In the genomic region with DNA sequence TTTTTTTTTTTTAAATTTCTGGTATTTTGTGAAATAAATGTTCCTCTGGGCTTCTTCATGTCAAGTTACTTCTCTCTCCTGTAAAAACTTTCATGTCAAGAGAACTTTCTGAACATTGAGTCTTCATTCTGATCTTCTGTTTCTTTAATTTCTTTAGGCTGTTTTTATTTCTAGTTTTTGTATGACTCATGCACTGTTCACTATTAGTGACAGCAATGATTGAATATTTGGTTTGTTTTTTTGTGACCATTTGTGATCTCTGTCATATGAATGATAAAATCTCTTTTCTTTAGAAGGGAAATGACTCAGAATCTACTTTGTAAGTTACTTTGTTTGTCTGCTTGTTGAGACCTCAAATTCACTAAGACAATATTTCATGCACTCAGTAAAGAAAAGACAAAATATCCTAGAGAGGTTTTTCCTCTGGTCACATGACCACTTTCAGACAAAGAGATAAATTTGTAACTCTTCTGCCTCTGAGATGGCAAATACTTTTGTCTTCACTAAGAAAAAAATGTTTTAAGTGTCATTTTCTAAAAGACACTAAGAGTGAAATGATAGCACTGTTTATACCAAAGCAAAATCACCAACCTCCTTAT, we compare ENCODE assay signal across 26 mouse cellular contexts.
A peak's percentile ranks its signal among the peaks of the same experiment; 100 is the strongest.
DNase-seq lines count a peak whose midpoint lies in the region; ATAC-seq and TF ChIP-seq lines count a peak whose summit lies in the region.
"Had no signal": no experiment of that assay in that cellular context is flagged by ENCODE, and none has a peak within 500 bp of the region (broad histone marks: within the 10 kb centered on the region; RNA-seq: fewer than 3 reads in every experiment).

No protein-coding gene starts in this region.

- H3K79me2 ChIP-seq in MEL (ENCODE audit: control insufficient read depth, insufficient read depth, low read length, poor library complexity) = no peaks in the 10 kb centered on the region
- H3K79me2 ChIP-seq in myocyte (ENCODE audit: control insufficient read depth, insufficient read depth) = no peaks in the 10 kb centered on the region

- TF ChIP-seq POLR2A in MEL (IDR thresholded peaks at IDR 0.05; ENCODE audit: control insufficient read depth in 1 of 2, insufficient read depth in 1 of 2, low read depth in 1 of 2, low read length in 2 of 2, poor library complexity in 1 of 2) = no peak
- no peak for TF ChIP-seq POLR2A in myocyte (IDR thresholded peaks at IDR 0.05; ENCODE audit: insufficient read length, low read depth)

- H3K9ac ChIP-seq in MEL (ENCODE audit: control insufficient read depth, low read depth, low read length, poor library complexity, severe bottlenecking) = no peak overlapping the region
- no peak overlapping the region for H3K9ac ChIP-seq in kidney, embryonic 15.5 days
- H3K9ac ChIP-seq: embryonic facial prominence, embryonic 12.5 days; forebrain, embryonic 12.5 days had no signal

- H3K36me3 ChIP-seq in MEL (ENCODE audit: control insufficient read depth in 1 of 2, insufficient read depth in 2 of 2, low read length in 2 of 2) (no peaks in the 10 kb centered on the region), myocyte (ENCODE audit: control insufficient read depth, insufficient read depth) (no peaks in the 10 kb centered on the region)
- H3K36me3 ChIP-seq in limb, embryonic 10.5 days = no peaks in the 10 kb centered on the region
- H3K36me3 ChIP-seq in kidney, embryonic 15.5 days = no peaks in the 10 kb centered on the region
- H3K36me3 ChIP-seq: embryonic facial prominence, embryonic 10.5 days; embryonic facial prominence, embryonic 12.5 days; forebrain, embryonic 10.5 days; forebrain, embryonic 12.5 days; G1E had no signal

- DNase-seq in 416B (ENCODE audit: low read depth) (peak; percentile 72), MEL (ENCODE audit: low read depth, low spot score) (no peak), NIH3T3 (ENCODE audit: low read depth) (peak; percentile 51)
- DNase-seq in limb, embryonic 10.5 days (ENCODE audit: low spot score) = no peak
- DNase-seq in yolk sac, embryonic 10.5 days (ENCODE audit: low spot score) = no peak
- no peak for DNase-seq in cerebellum, adult 9-10 months
- DNase-seq: adrenal gland, adult 2 months; adrenal gland, postnatal 10 days; adrenal gland, postnatal 25 days; cerebellum, adult 11 months; cerebellum, adult 18-20 months; cerebellum, adult 8-10 months; cerebellum, postnatal 10 days; cerebellum, postnatal 25 days had no signal

- no peak for TF ChIP-seq EP300 in MEL (IDR thresholded peaks at IDR 0.05; ENCODE audit: low read depth in 1 of 2, low read length in 2 of 2)

- no peak for TF ChIP-seq CTCF in MEL (IDR thresholded peaks at IDR 0.05 in 2 of 3, conservative IDR thresholded peaks at IDR 0.05 in 1 of 3; ENCODE audit: control insufficient read depth in 1 of 3, insufficient read depth in 1 of 3, low read depth in 2 of 3, low read length in 3 of 3, poor library complexity in 1 of 3, severe bottlenecking in 1 of 3)

- H3K27ac ChIP-seq in MEL (ENCODE audit: control insufficient read depth, low read depth, low read length) = no peak overlapping the region
- H3K27ac ChIP-seq in limb, embryonic 10.5 days = no peak overlapping the region
- no peak overlapping the region for H3K27ac ChIP-seq in kidney, embryonic 15.5 days
- H3K27ac ChIP-seq: embryonic facial prominence, embryonic 10.5 days; embryonic facial prominence, embryonic 12.5 days; forebrain, embryonic 10.5 days; forebrain, embryonic 12.5 days had no signal

- H3ac ChIP-seq in myocyte (ENCODE audit: control insufficient read depth, insufficient read length) = no peak overlapping the region

- H3K4me2 ChIP-seq in myocyte (ENCODE audit: low read depth) = peak overlapping the region; percentile 40
- no peak overlapping the region for H3K4me2 ChIP-seq in kidney, embryonic 15.5 days
- H3K4me2 ChIP-seq: embryonic facial prominence, embryonic 12.5 days; forebrain, embryonic 12.5 days had no signal

- no peaks in the 10 kb centered on the region for H3K9me3 ChIP-seq in MEL (replicated peaks; ENCODE audit: insufficient read depth, low read length)
- no peaks in the 10 kb centered on the region for H3K9me3 ChIP-seq in limb, embryonic 10.5 days (replicated peaks)
- no peaks in the 10 kb centered on the region for H3K9me3 ChIP-seq in kidney, embryonic 15.5 days (replicated peaks)
- H3K9me3 ChIP-seq: embryonic facial prominence, embryonic 10.5 days; embryonic facial prominence, embryonic 12.5 days; forebrain, embryonic 10.5 days; forebrain, embryonic 12.5 days; G1E had no signal

- TF ChIP-seq RAD21 in MEL (IDR thresholded peaks at IDR 0.05; ENCODE audit: low read depth, low read length) = no peak

- H3K4me3 ChIP-seq in MEL (ENCODE audit: control insufficient read depth in 1 of 2, insufficient read depth in 1 of 2, low read depth in 2 of 2, low read length in 2 of 2) (no peak overlapping the region), myocyte (no peak overlapping the region)
- no peak overlapping the region for H3K4me3 ChIP-seq in limb, embryonic 10.5 days
- no peak overlapping the region for H3K4me3 ChIP-seq in kidney, embryonic 15.5 days (replicated peaks)
- H3K4me3 ChIP-seq: embryonic facial prominence, embryonic 10.5 days; embryonic facial prominence, embryonic 12.5 days; erythroblast, embryonic 14.5 days; forebrain, embryonic 10.5 days; forebrain, embryonic 12.5 days had no signal

- H3K4me1 ChIP-seq in MEL (ENCODE audit: control insufficient read depth in 1 of 2, insufficient read depth in 2 of 2, low read length in 2 of 2) = no peaks in the 10 kb centered on the region
- H3K4me1 ChIP-seq in limb, embryonic 10.5 days = no peaks in the 10 kb centered on the region
- no peaks in the 10 kb centered on the region for H3K4me1 ChIP-seq in kidney, embryonic 15.5 days
- H3K4me1 ChIP-seq: embryonic facial prominence, embryonic 10.5 days; embryonic facial prominence, embryonic 12.5 days; forebrain, embryonic 10.5 days; forebrain, embryonic 12.5 days had no signal

- H3K27me3 ChIP-seq in MEL (ENCODE audit: control insufficient read depth in 1 of 2, insufficient read depth in 2 of 2, low read length in 2 of 2) (no peaks in the 10 kb centered on the region), myocyte (ENCODE audit: control insufficient read depth, insufficient read depth, insufficient read length) (no peaks in the 10 kb centered on the region)
- no peaks in the 10 kb centered on the region for H3K27me3 ChIP-seq in limb, embryonic 10.5 days (ENCODE audit: low read depth, poor library complexity, severe bottlenecking)
- H3K27me3 ChIP-seq in kidney, embryonic 15.5 days = no peaks in the 10 kb centered on the region
- H3K27me3 ChIP-seq: CH12.LX; embryonic facial prominence, embryonic 12.5 days; forebrain, embryonic 12.5 days had no signal

- no peak for ATAC-seq in kidney, embryonic 15.5 days (replicated peaks; ENCODE audit: low FRiP score)
- ATAC-seq: CD4-positive, CD25-positive, alpha-beta regulatory T cell, adult 4 months; forebrain, embryonic 14.5 days; forebrain, embryonic 16.5 days had no signal

TF ChIP-seq in MEL, 35 proteins besides CTCF, POLR2A, EP300 and RAD21:
- TF ChIP-seq USF1 (IDR thresholded peaks at IDR 0.05; ENCODE audit: low read depth, low read length) (peak; percentile 61), ZMIZ1 (IDR thresholded peaks at IDR 0.05; ENCODE audit: low read depth, low read length) (no peak)

TF ChIP-seq in myocyte, 11 proteins besides CTCF, POLR2A, EP300 and RAD21:
- no peak for TF ChIP-seq TCF3 (IDR thresholded peaks at IDR 0.05; ENCODE audit: insufficient read length, low read depth)
- no peak for TF ChIP-seq SRF (IDR thresholded peaks at IDR 0.05; ENCODE audit: control insufficient read depth, insufficient read length, low read depth)
- no peak for TF ChIP-seq CEBPB (IDR thresholded peaks at IDR 0.05; ENCODE audit: insufficient read depth, poor library complexity, severe bottlenecking)
- TF ChIP-seq E2F4 (IDR thresholded peaks at IDR 0.05; ENCODE audit: insufficient read depth) = no peak
- no peak for TF ChIP-seq POLR2AphosphoS2 (IDR thresholded peaks at IDR 0.05; ENCODE audit: insufficient read length, low read depth)
- no peak for TF ChIP-seq REST (IDR thresholded peaks at IDR 0.05; ENCODE audit: insufficient read depth, insufficient read length)
- no peak for TF ChIP-seq MYOG (IDR thresholded peaks at IDR 0.05; ENCODE audit: control insufficient read depth in 1 of 3, insufficient read depth in 1 of 3, insufficient read length in 2 of 3, low read depth in 2 of 3)
- TF ChIP-seq USF1 (IDR thresholded peaks at IDR 0.05; ENCODE audit: low read depth) = peak; percentile 96
- no peak for TF ChIP-seq MYOD1 (IDR thresholded peaks at IDR 0.05; ENCODE audit: control insufficient read depth in 1 of 3, insufficient read length in 2 of 3, low read depth in 2 of 3)

Comparison
In these comparisons a context has a peak if more than half of its experiments do, and no peak if none do; other contexts are left out.
1. DNase-seq: peak in 416B (single experiment) and NIH3T3 (single experiment); none in MEL (single experiment), limb, embryonic 10.5 days (single experiment), yolk sac, embryonic 10.5 days (single experiment) and cerebellum, adult 9-10 months (single experiment).